Comparison of ENCODE assay signal across 19 mouse cellular contexts in the genomic region with DNA sequence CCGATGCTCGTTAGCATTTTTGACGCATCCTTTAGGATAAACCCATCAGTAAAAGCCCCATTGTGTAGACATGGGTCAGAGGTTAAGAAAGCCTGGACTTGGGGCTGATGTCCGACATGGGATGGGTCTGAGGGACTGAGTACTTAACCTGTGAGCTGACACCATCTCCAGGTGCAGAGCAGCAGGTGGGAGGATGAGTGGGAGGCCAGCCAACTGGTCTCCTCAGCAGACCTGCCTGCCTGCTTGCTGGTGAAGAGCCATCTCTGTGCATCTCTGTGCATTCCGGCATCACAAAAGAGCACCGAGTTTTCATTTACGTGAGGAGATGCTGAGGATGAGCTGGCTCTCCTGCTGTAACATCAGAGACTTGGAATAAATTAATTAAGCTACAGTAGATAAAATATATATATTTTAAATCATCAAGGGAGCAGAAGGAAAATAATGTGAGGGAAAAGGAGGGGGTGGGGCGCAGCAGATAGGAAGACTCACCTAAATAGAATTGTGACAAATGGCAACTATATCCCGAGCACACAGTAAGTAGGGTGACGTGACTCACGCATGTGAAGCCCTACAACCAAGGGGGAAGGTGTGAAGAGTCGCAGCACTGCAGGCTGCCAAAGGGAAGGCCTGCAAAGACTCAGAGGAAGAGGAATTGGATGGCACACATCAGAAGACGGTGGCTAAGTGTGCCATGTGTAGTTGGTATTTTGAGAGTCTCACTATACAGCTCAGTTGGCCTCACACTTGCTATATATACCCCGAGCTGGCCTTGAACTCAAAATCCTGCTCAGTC.
DNase-seq lines count a peak whose midpoint lies in the region; ATAC-seq lines count a peak whose summit lies in the region.
"Had no signal": no experiment of that assay in that cellular context is flagged by ENCODE, and none has a peak within 500 bp of the region (broad histone marks: within the 10 kb centered on the region; RNA-seq: fewer than 3 reads in every experiment).

No protein-coding gene starts in this region.

- no peaks in the 10 kb centered on the region for H3K36me3 ChIP-seq in hindbrain, embryonic 13.5 days
- H3K36me3 ChIP-seq: G1E; heart, embryonic 13.5 days; intestine, embryonic 15.5 days; midbrain, embryonic 13.5 days had no signal

- WGBS in hindbrain, embryonic 13.5 days: 79% methylated on average over 14 of the region's 14 CpGs

- H3K9ac ChIP-seq in hindbrain, embryonic 13.5 days: no peak overlapping the region
- H3K9ac ChIP-seq: heart, embryonic 13.5 days; intestine, embryonic 15.5 days; midbrain, embryonic 13.5 days had no signal

- H3K9me3 ChIP-seq in hindbrain, embryonic 13.5 days: no peaks in the 10 kb centered on the region
- H3K9me3 ChIP-seq: intestine, embryonic 15.5 days; midbrain, embryonic 13.5 days had no signal

- no peak overlapping the region for H3K27ac ChIP-seq in hindbrain, embryonic 13.5 days
- H3K27ac ChIP-seq: heart, embryonic 13.5 days; intestine, embryonic 15.5 days; midbrain, embryonic 13.5 days had no signal

- no peak overlapping the region for H3K4me2 ChIP-seq in hindbrain, embryonic 13.5 days
- H3K4me2 ChIP-seq: heart, embryonic 13.5 days; intestine, embryonic 15.5 days; midbrain, embryonic 13.5 days had no signal

- H3K27me3 ChIP-seq in hindbrain, embryonic 13.5 days: no peaks in the 10 kb centered on the region
- H3K27me3 ChIP-seq: heart, embryonic 13.5 days; intestine, embryonic 15.5 days; midbrain, embryonic 13.5 days had no signal

- peak; percentile 91 for DNase-seq in cerebellum, adult 11 months
- peak; percentile 90 for DNase-seq in cerebellum, adult 8-10 months
- DNase-seq in frontal cortex, postnatal 10 days (ENCODE audit: low spot score in 2 of 2): peak; percentile 17 to 48
- peak; percentile 66 to 69 for DNase-seq in right cerebral cortex, adult 2 months (ENCODE audit: low spot score in 2 of 2)
- DNase-seq in retina, embryonic 14.5 days (ENCODE audit: low spot score): no peak
- no peak for DNase-seq in retina, postnatal 1 day
- DNase-seq: adrenal gland, postnatal 14 days; kidney, postnatal 14 days; liver; lung, adult 2 months; lung, postnatal 4 days; thymus, adult 2 months had no signal

- H3K4me3 ChIP-seq in hindbrain, embryonic 13.5 days: no peak overlapping the region
- H3K4me3 ChIP-seq: erythroblast, embryonic 14.5 days; heart, embryonic 13.5 days; intestine, embryonic 15.5 days; midbrain, embryonic 13.5 days; myocyte had no signal

- no peak for ATAC-seq in hindbrain, embryonic 13.5 days (ENCODE audit: low FRiP score)
- ATAC-seq: intestine, embryonic 15.5 days; midbrain, embryonic 13.5 days had no signal

- H3K4me1 ChIP-seq in hindbrain, embryonic 13.5 days (replicated peaks): no peaks in the 10 kb centered on the region
- H3K4me1 ChIP-seq: heart, embryonic 13.5 days; intestine, embryonic 15.5 days; midbrain, embryonic 13.5 days had no signal

Comparison
In these comparisons a context has a peak if more than half of its experiments do, and no peak if none do; other contexts are left out.
1. DNase-seq: peak in cerebellum, adult 11 months (single experiment), cerebellum, adult 8-10 months (single experiment), frontal cortex, postnatal 10 days (2 of 2) and right cerebral cortex, adult 2 months (2 of 2); none in retina, embryonic 14.5 days (single experiment) and retina, postnatal 1 day (single experiment).